ENCODE assay signal across 16 mouse cellular contexts in genomic region chr17:84167377-84167776, GRCm38 (mm10). TPM values are rescaled to one million over a fixed set of nuclear protein-coding genes. Genes with fewer than 3 reads are reported as not detected.
DNase-seq lines count a peak whose midpoint lies in the region; ATAC-seq and TF ChIP-seq lines count a peak whose summit lies in the region.
"Had no signal": no experiment of that assay in that cellular context is flagged by ENCODE, and none has a peak within 500 bp of the region (broad histone marks: within the 10 kb centered on the region; RNA-seq: fewer than 3 reads in every experiment).

No protein-coding gene starts in this region.

- no peak overlapping the region for H3K4me3 ChIP-seq in liver, postnatal 0 days (ENCODE audit: low read depth, low read length)
- H3K4me3 ChIP-seq: limb, embryonic 12.5 days had no signal

- H3K4me2 ChIP-seq in liver, postnatal 0 days (ENCODE audit: low read depth, low read length) = peak overlapping the region; percentile 35; the same call in 1 of the 2 replicates
- H3K4me2 ChIP-seq: limb, embryonic 12.5 days had no signal

- H3K27ac ChIP-seq in liver, postnatal 0 days (ENCODE audit: low read depth) = peak overlapping the region; percentile 59; the same call in 1 of the 2 replicates
- H3K27ac ChIP-seq: limb, embryonic 12.5 days; stomach, postnatal 0 days had no signal

- peaks cover 19% of the 10 kb centered on the region for H3K4me1 ChIP-seq in liver, postnatal 0 days (ENCODE audit: insufficient read depth)
- H3K4me1 ChIP-seq: limb, embryonic 12.5 days had no signal

- ATAC-seq in hematopoietic stem cell, adult 5-6 weeks (replicated peaks in 1 of 2; ENCODE audit: insufficient read depth in 1 of 2, low FRiP score in 2 of 2, low TSS enrichment in 1 of 2, low read depth in 1 of 2, poor library complexity in 2 of 2, severe bottlenecking in 2 of 2) = peak; percentile 51 to 61; a peak in 2 of 4 replicates
- peak; percentile 76 for ATAC-seq in liver, postnatal 0 days
- ATAC-seq: Patski had no signal

- peak; percentile 1 for DNase-seq in heart, postnatal 4 days
- no peak for DNase-seq in heart, postnatal 10 days
- peak; percentile 30 for DNase-seq in testis, postnatal 10 days (ENCODE audit: low spot score)
- no peak for DNase-seq in testis, postnatal 14 days (ENCODE audit: low spot score)
- peak; percentile 51 for DNase-seq in liver, postnatal 0 days
- DNase-seq in layer of hippocampus, postnatal 10 days (ENCODE audit: low spot score in 2 of 2) = no peak
- DNase-seq: adrenal gland, adult 8-10 months; cerebellum, adult 18-20 months; kidney, adult 18-20 months; lung, postnatal 14 days; right cerebral cortex, postnatal 4 days had no signal

- H3K36me3 ChIP-seq in liver, postnatal 0 days (replicated peaks; ENCODE audit: insufficient read depth, low read length) = no peaks in the 10 kb centered on the region
- H3K36me3 ChIP-seq: limb, embryonic 12.5 days had no signal

- no peak overlapping the region for H3K9ac ChIP-seq in liver, postnatal 0 days (replicated peaks)
- H3K9ac ChIP-seq: limb, embryonic 12.5 days had no signal

- no peaks in the 10 kb centered on the region for H3K9me3 ChIP-seq in liver, postnatal 0 days (ENCODE audit: low read length)
- H3K9me3 ChIP-seq: limb, embryonic 12.5 days had no signal

- no peak for TF ChIP-seq CTCF in liver, postnatal 0 days (IDR thresholded peaks at IDR 0.05; ENCODE audit: low read depth)

- no peaks in the 10 kb centered on the region for H3K27me3 ChIP-seq in liver, postnatal 0 days (ENCODE audit: insufficient read depth, low read length)
- H3K27me3 ChIP-seq: CH12.LX; limb, embryonic 12.5 days; Patski had no signal

- no peak for TF ChIP-seq EP300 in liver, postnatal 0 days (IDR thresholded peaks at IDR 0.05; ENCODE audit: low read depth)

- intact Hi-C loops in heart, postnatal 10 days (cut with DNase I) = no loop called here

- 72% methylated on average over 4 of the region's 4 CpGs for WGBS in liver, postnatal 0 days (ENCODE audit: insufficient replicate concordance)

RNA-seq across cellular contexts. Expression of gene Zfp36l2, which starts 20.4 kb away (rescaled TPM):
- total RNA-seq in heart, postnatal 4 days (2021) = 10 to 100 TPM; 37.0 to 41.0 TPM
- total RNA-seq in heart, postnatal 10 days (2021) = 10 to 100 TPM; 36.9 to 42.5 TPM
- 297 and 349 TPM in 2 replicates for total RNA-seq in hematopoietic stem cell, adult 5-6 weeks (2017)
- 7.6 and 7.7 TPM in 2 replicates for polyA plus RNA-seq in liver, postnatal 0 days (2015; fragmentation: Nextera tagmentation; extraction: Ambion mirVana)
- total RNA-seq in layer of hippocampus, postnatal 10 days (2021) = 10 to 100 TPM; 24.4 to 25.4 TPM

Comparison
In these comparisons a context has a peak if more than half of its experiments do, and no peak if none do; other contexts are left out.
1. DNase-seq: peak in heart, postnatal 4 days (single experiment), testis, postnatal 10 days (single experiment) and liver, postnatal 0 days (single experiment); none in heart, postnatal 10 days (0 of 2), testis, postnatal 14 days (single experiment) and layer of hippocampus, postnatal 10 days (0 of 2).